Mouse (Mus musculus) neural tube, embryonic 10.5 days (tissue): Measurements from ENCODE around the gene Tapt1.

Experiments used
- DNase-seq: peaks from one replicate; pipeline ENCODE4 v3.0.0-alpha.2; 2017; ENCODE audit warnings: low spot score; ENCODE audit errors: extremely low spot score

Tapt1 gene

DNA sequence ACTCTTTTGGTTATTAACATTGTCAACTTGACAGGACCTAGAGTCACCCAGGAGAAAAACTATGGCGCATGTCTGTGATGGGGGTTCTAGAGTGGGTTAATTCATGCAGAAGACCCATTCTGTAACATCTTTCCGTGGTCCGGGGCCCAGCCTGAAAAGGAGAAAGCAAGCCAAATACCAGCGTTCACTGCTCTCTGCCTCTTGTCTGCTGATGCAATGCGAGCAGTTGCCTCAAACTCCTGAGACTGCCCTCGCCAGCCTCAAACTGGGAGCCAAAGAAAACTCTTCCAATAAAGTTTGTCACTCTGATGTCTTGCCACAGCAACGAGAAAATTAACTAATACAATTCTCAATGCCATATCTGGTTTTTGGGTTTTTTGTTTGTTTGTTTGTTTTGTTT, 8.2 kb upstream of the Tapt1 start:
- DNase-seq: no peak

DNA sequence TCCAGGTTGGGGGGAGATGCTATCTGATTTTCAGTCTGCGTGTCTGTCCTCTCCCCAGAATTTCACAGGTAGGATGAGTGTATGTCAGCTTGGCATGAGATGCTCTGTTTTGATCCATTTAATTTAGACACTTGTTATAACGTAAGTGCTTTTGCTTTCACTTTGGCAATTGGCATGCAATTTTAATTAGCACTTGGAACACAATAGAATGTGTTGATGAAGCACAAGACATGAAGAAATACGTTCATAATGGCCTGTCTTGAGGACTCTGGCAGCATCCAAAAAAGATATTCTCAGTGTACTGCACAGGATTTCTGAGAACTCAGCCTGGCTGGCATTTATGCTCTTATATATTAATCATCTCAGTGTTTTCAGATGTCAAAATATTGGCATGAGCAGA, 7.5 kb upstream of the Tapt1 start:
- DNase-seq: no peak

DNA sequence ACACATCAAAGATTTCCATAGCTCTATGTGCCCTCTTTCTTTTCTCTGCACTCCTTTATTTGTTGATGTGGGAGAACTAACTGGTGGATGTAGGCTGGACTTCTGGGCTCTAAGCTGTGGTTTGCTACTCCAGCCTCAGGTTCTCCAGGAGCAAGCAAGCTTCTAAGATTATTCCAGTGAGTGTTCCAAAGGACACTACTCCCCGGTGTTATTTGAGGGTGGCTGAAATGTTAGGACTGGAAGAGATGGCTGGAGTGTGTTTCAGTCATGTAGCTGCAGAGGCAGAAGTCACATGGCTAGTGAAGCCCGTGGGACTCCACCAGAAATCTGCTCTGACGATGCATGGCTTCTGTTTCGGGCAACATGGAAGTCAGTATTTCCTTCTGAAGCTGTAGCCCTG, 2.3 kb upstream of the Tapt1 start:
- no peak for DNase-seq

DNA sequence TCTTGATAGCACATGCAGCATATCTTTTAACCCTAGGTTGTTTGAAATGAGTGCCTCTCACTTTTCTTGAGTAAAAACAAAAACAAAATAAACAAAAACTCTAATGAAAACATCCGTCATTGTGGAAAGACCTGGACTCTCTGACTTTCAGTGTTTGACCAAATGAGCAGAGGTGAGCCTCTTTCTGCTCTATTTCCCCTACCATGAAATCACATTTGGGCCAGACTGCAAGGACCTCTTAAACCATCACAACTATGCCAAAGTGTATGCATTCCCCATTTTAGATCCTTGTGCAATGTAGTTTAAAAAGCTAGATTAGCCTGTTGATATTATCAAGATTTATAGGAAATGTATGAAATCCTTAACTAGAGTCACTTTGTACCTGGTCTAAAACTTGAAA, 1.9 kb upstream of the Tapt1 start:
- DNase-seq: no peak

DNA sequence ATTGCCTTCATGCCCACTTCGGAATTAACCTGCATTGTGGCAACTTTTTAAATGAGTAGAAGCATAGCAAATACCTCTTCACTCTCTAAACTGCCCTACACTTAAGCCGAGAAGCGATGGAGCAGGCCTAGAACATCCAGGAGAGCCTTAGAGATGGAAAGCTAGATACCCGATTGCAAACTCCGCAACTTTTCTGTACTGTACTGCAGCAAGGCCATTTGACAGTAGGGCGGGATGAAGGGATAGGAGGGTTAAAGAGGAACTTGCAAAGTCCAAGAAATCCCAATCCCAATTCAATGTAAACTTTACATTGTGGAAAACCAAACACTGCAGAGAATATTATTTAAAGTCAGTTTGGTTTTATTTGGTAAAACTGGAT, 1.0 kb upstream of the Tapt1 start:
- DNase-seq: no peak

DNA sequence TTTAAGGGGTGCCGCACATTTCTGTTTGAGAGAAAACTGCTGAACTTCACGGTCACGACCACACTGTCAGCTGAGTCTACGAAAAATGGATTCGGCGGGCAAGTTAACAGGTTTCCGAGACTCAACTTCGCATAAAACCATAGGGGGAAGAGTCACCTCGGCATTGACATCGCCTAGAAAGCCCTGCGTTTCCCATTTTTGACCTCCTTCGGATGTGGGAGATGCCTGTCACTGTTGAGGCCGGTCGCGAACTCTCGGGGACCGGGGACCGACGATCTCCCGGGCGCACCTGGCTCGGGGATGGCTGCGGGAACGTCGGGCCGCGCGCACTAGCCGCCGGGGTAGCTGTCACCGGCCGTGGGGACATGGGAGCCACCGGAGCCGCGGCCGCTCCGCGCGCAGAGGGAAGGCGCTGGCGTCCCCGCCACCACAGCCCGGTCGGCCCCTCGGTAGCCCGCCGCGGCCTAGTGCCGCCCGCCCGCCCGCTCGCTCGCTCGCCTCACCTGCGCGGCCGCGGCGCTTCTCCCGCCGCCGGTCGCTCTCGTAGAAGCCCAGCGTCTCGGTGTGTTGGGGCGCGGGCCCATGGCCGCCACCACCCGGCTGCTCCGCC, 410 bp downstream of the Tapt1 start:
- DNase-seq: peak; percentile 57

DNA sequence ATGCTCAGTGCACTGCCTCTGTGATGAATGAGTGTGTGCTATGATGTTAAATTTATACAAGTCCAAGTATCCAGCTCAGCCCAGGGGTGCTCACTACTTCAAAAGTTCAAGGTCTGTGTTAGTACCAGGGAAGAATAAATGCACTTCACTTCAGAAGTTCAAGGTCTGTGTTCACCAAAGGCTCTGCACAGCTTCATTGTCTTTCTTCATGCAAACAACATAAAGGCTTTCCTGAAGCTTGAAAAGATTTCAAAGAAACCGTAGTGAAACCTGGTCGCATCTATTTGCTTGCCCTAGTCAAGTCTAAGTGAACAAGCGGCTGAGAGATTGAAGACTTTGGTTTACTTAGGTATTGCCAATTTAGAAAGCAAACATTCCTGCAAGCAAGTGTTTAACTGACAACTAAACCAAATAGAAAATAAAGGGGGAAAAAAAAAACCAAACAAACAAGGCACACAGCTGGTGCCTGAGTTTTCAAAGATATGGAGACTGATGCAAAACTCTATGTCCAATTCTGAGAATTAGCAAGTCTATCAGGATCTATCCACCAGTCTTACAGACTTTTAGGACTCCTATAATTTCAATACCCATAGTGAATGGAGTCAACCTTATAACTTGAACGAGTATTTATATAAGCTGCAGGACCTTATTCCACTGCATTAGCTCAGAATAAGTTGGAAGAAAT, 1.4 kb downstream of the Tapt1 start:
- peak; percentile 12 for DNase-seq

DNA sequence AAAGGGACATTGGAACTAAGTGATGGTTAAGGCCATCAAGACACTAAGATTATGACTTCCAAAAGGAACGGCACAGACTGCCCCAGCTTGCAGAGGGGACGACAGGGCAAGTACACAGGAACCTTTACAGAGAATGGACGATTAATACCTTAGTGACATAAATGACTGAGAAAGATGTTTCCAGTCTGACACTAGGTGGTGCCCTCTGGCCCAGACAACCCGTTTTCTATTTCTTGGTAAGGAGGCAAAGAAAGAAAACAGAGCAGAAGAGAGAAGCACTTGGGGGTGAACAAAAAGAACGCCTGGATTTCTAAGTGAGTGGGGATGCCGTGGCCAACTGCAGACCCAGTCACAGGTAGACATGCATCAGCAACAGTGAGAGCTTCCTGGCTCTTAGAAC, 2.2 kb downstream of the Tapt1 start:
- peak; percentile 31 for DNase-seq

DNA sequence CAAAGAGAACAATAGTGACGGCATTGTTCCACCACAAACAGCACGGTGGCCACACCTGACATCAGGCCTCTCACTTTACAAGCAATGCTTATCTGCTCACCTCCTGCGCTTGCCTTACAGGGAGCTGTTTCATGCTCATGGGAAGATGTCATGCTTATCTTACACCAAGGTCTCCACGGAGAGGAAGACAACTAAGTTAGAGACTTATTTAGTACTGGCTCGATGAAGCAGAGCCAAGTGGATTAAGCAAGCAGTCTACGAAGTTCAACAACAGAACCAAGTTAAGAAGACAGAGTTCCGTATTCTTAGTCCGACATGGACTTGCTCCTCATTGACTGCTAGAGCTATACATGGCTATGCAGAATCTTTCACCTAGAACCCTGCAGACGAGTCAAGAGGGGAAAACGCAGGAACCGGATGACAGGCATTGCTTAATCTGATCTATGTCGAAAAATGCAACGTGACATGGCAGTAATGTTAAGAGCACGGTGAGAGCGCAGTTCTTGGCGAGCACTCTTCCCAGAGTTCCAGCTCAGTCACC, 3.0 kb downstream of the Tapt1 start:
- peak; percentile 8 for DNase-seq

DNA sequence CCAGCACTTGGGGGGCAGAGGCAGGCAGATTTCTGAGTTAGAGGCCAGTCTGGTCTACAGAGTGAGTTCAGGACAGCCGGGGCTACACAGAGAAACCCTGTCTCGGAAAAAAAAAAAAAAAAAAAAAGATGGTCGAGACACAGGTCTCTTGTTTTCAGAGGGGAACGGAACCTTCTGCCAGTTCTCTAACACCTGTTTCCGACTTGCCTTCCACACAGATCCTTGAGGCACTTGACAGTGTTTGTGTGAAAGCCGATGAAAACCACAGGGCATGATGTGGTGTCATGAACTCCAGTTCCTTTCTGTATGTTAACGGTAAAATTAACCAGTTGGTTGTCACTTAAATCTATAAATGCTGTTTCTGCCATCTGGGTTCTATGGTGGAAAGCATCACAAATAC, 6.0 kb downstream of the Tapt1 start:
- DNase-seq: no peak

DNA sequence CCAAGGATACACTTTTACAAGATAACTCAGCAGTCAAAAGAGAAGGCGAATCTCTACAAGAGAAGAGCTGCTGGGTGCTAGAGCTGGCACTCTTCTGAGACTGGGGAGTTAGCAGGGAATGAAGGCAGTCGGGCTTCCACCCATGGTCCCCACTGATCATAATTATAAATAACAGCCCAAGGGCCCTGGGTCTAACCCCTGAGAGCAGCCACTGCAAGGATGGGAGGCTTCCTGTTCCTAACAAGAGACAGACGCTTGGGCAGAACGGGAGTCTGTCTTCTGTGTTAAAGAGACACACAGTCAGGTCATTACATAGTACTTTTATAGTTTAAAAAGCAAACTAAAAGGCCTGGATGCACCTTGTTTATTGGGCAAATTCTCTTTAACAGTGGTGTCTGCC, 6.6 kb downstream of the Tapt1 start:
- DNase-seq: no peak

DNA sequence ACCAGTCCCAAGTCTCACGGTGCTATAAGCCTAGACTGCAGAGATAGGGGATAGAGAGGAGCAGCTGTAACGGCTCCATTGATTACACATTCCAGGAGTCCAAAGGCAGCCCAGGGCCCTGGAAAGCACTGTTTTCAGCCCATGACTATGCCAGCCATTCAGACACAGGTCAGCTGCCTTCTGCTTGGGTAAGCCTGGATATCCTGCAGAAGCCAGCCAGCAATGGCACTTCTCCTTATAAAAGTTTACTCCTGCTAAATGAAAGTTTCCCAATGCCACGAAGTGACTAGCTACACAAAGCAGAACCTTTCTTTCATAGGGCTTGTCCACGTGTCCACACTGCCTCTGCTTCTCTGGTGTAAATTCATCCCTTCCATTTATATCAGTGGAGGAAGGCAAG, 7.9 kb downstream of the Tapt1 start:
- no peak for DNase-seq

DNA sequence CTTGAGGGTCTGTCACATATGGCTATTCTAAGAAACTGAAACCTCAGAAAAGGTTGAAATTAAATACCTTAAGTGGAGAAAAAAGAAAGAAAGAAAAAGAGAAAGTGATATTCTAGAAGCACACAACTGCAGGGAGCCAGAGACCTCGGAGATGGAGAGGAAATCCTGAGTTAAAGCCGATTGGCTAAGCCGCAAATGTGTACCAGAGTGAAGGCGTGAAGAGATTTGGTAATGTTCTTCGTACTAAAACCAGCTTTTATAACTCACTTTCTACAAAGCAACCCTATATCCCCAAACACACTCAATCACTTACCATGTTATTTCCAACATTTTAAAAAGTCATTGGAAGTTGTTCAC, 8.8 kb downstream of the Tapt1 start:
- no peak for DNase-seq

DNA sequence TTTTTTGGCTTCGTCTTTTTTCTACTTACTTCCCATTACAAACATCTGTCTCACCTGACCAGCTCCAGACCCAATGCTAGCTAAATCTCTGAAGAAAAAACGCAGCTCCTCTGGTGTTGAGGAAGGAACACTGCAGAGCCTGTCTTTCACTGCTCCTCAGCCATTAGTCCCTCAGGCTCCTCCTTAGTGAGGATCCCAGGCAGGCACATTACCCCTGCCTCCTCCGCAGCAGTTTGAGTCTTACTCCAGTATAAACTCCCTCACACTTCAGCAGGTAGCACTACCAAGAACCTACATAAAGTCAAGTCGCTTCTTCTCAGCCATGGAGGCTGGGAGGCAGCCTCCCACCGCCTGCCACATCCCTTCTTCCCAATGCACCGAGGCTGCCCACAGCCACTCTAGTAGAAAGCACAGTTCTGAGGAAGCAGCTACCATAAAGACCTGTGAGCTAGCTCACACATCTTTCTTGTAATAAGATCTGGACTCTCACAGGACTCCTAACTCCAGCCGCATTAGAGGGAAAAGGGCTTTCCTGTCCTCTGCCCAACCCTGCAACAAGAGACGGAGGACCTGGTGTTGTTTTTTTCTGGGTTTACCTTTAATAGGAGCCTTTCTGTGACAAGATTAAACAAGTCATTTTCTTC, 9.3 kb downstream of the Tapt1 start:
- no peak for DNase-seq

DNA sequence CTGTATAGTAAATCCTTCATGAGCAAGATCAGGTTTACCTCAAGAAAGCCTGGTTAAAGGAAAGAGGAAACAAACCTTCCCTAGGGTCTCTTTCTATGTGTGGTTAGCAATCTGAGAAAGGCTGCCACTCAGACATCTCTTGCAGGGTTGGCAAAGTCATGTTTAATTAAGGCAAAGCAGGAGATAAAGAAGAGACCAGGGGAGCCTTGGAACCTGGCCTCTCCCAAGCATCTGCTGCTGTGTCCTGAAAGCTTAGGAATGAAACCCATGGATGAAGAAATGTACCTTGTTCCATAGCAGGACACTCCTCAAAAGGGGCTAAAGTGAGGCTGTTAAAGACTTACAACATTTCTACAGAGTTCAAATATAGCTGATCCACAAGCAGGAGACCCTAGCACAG, 11.3 kb downstream of the Tapt1 start:
- DNase-seq: no peak

DNA sequence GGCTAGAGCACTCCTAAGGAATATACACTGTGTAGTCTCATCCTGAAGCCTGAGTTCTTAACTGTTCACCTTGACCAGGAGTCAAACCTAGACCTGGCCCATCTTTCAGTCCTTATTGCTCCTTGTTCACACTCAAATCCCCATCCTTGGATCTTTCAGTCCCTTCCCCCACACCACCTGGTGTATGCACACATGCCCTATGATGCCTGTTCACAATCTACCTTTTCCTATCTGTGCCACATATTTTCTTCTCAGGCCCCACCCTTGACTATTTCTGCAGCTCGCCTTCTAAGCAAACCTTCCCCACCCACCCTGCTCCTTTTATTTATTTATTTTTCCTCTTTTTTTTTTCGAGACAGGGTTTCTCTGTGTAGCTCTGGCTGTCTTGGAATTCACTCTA, 12.4 kb downstream of the Tapt1 start:
- DNase-seq: no peak

DNA sequence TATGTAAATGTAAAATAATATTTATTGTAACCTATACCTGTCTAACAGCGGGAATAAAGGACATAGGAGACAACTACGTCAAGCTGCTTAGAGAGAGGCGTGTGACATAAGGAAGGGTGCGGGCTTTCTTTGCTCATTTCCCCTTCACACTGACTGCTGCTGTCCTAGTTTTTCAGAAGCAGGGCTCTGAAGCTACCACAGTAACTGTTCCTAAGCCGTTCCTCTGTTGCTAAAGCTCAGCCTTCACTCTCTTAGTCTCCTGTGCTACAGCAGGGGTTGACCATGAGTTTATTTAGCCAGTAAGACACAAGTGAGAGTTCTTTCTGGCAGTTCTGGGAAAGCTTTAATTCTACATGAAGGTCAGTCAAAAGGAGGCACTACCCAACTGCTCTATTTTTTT, 13.0 kb downstream of the Tapt1 start:
- no peak for DNase-seq

DNA sequence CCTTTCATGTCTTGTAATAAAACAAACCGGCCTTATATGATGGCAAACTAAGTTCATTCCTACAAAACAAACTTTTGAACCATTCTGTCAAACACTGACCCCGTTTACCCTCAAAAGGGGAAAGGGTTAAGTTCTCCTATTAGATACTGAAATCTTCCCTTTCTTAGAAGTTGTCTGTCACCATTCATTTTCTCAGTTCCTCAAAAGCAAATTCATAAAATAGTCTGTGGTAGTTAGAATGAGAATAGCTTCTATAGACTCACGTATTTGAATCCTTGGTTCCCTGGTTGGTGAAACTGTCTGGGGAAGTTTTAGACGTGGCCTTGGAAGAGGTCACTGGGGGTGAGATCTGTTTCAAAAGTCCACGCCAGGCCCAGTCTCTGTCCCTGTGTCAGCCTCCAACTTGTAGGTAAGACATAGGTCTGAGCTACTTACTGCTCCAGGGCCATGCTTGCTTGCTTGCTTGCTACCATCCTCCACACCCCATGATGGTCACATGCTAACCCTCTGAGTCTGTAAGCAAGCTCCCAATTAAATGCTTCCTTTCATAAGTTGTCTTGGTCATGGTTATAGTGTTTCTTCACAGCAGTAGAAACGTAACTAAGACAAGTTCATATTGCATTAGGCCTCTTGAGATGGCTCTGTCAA, 14.5 kb downstream of the Tapt1 start:
- DNase-seq: no peak

DNA sequence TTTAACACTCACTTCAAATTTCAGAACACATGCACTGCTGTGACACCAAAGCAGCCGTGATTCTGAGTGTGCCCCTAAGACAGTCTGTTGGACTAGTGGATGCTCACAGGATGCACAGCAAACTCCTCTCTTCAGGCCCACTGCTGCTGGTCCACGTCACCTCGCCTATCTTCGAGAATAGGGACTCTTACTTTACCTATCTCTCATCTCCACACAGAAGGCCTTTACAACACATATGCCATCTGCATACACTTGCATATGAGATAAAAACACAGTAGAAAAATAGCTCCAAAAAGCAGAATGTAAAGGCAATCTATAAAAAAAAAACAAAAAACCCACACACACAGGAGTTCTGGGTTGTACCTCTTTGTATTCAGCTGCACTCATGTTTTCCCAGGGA, 19.1 kb downstream of the Tapt1 start:
- DNase-seq: no peak

DNA sequence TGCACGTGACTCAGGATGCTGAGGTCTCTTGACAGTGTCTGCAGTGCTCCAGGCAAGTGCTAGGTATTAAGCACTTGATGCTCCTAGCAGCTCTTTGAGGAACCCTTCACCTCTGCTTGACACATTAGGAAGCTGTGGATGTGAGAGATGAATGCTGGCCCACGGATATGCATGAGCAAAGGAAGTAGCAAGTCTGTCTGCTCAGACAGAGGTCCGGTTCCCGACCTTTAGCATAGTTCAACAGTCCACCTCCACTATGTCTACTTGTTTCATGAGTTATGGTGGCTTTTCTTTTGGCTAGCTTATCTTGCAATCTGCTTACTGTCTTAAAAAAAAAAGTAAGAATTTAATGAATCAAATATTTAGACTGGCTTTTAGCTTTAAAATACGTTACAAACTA, 19.8 kb downstream of the Tapt1 start:
- DNase-seq: no peak

DNA sequence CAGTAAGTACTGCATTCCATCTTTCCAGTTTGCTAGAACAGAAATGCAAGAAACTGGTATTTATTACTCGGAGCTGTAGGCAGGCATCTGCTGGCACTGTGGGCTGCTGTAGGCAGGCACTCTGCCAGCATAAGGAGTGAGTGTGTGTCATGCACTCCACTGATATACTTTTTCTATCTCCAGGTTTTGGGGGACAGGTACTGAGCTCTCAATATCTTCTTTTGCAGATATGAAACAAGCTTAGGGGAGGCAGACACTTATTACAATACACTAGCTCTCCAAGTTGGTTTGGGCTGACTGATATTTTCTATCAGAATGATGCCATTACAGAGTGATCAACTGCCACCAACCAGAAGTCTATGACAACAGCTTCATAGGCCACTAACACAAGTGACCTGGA, 23.0 kb downstream of the Tapt1 start:
- DNase-seq: no peak

DNA sequence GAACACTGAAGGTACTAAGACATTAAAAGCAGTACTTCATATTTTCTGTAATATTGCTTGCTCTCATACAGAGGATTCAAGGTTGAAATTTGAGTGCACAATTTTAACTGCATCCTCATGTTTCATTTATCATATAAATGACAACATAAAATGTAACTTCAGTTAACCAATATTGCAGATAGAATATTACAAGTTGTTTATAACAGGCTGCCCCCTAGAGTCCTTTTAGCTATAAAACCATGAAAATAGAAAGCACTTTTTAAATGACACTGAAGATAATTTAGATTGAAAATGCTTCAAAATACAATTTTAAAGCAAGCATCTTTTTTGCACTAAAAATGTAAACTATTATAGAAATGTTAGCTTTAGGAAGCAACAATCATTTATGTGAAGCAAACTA, 24.8 kb downstream of the Tapt1 start:
- no peak for DNase-seq

DNA sequence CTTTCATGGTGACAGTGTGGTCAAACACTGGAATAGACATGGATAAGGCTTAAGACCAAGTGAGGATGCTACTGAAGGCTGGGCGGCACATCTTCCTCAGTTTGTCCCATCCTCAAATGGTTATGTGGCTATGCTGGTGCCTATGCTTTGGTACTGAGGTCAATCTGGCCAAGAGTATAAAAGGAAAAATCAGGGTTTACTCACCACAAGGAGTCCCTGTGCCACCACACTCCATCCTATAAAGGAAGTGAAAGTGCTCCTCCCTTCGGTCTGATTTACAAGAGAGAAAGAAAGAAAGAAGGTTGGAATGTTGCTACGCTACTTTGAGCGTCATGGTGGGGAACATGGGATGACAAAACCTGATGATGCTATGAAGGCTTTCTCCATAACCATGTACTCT, 27.3 kb downstream of the Tapt1 start:
- no peak for DNase-seq
